Mouse (Mus musculus): ENCODE data around the gene Mgat5.

Mgat5 gene

DNA sequence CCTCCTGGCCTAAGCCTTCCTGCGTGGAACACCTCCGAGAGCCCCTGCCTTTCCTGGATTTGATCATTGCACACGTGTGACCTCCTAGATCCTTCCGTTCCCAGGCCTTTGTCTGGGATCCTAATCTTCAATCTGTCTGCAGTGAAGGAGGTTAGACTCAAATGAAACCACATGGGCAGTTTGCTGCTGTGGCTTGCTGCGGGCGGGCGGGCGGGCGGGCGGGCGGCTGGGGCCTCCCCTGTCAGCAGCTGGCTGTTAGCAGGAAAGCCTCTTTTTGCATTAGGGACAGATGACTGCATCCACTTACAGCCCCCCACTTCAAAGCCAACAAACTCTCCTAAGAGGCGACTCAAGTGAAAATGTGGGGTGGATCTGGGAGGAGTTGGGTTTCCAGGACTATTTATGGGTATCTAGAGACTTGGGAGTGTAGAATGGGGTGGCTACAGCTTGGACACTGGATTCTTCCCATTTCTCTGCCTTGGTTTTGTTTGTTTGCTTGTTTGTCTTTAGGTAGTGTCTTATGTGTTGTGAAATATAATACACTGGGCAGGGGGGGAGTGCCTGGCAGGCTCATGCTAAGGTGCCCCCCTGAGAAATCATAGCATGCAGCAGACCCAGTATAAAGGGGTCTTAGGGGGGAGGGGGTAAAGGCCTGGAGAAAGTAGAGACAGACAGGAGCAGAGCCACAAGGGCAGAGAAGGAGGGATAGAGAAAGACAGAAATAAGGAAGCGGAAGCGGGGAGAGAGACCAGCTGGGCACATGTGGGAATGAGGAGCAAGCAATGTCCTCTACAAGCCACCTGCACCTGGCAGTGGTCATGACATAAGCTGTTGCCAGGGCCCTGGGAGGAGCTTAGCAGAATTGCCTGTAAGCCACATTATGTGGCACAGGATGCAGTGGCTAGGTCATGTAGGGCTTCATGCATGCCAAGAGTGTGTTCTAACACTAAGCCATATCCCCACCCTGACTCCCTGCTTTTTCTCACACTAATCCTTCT is 238.4 kb downstream of the Mgat5 start:
- DNase-seq: no peak

DNA sequence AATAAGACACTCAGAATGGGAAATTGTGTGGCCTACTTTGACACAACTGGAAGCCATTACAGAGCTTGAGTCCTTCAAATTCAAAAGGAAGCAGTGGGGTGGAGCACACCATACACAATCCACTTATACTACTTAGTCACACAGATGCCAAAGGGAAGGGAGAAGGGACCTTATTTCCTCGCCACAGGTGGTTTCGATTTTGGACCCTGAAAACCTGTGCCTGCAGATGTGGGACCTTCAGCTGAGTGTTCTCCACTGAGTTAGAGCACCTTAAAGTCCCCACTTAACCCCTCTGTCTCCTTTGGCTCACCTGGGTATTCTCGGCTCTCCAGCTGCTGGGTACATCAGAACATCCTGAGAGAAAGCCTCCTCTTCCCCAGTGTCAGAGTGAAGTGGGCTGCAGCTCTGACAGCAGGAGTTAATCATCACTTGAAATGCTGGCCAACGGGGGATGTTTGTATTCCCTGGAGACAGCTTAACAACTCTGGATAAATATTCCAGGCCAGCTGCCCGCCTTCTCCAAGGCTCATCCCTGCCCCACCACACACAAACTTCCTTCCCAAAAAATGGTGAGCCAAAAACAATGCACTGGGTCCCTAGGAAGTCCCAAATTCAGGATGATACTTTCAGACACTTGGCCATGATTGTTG is 240.1 kb downstream of the Mgat5 start:
- no peak for DNase-seq

DNA sequence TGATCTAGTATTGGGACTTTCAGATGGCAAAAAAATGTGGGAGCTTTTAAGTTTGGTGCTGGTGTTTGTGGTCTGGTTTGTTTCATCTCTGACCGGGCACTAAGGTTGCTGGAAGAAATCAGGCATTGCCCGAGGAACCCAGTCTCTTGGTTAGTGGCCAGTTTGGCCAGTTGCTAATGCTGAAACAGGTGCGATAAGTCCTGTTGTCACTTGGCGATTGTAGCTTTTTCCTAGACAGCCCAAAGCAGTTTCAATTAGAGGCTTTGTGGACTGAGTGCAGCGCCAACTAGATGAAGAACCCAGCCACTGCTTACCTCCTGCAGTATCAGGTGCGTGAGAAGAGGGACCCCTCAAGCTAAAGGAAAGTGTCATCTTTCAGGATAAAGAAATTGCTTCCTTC is 248.6 kb downstream of the Mgat5 start:
- no peak for DNase-seq

DNA sequence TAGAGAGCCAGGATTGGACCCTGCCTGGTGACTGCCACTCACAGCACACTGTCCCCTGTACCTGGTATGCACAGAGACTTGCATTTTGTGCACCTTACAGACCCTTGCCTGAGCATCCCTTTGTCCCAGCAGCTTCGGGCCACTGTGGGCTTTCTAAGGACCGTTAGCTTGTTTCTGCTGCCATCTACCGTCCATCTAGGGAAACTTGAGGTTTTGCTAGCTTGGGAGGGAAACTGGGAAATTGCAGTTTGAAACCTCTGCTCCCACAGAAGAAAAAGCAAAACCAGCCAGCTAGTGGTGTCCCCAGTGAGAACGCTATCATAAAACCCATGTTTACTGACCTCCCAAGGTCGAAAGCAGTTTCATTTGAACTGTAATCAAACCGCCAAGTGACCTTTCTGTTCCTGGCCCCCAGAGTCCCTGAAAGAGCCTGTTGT is 254.2 kb downstream of the Mgat5 start:
- peak; percentile 59 for DNase-seq

DNA sequence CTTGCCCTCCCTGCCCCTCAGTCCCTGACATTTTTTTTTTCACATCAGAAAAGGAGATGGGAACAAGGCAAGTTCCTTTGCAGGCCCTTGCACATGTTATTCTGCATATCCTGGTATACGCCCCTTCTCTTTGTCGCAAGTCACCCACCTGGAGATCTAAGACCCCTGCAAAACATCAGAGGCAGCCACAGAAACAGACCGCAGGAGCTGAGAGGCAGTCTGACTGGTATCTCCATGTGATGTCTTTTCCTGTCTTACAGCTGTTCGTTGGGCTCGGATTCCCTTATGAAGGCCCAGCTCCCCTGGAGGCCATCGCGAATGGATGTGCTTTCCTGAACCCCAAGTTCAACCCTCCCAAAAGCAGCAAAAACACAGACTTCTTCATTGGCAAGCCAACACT is 254.8 kb downstream of the Mgat5 start:
- no peak for DNase-seq

DNA sequence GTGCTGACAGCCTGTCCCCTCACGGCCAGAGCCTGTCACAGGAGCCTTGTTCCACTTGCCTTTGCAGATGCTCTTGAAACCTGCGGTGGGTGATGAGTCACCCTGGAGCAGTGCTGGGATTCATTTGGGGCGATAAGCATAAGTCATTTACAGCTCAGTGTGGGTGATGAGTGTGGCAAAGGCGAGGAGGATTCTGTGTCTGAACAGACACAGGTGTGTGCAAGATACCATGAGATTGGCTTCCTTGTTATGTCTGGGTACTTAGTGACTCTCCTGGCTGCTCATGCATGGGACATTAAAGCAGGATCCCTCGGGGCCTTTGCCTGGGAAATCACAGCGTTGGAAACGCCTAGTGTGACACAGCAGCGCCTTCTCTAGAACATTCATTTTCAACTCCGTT is 256.2 kb downstream of the Mgat5 start:
- DNase-seq: no peak

DNA sequence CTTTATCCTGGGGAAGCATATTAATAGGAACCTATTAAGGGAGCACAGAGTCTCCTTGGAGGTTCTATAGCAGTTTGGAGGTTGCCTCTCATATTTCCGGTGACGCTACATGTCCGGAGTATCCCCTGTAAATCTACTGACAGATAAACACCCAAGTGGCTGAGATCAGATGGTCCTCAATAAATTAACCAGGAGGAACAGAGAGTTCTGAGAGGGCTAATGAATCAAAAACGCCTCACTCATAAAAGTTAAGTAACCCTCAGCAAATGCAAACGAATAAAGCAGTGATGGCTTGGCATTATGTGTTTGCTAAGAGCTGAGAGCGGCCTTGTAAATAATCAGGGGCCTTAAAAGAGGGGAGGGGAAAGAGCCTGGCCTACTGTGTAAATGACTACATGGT is 259.2 kb downstream of the Mgat5 start:
- no peak for DNase-seq

DNA sequence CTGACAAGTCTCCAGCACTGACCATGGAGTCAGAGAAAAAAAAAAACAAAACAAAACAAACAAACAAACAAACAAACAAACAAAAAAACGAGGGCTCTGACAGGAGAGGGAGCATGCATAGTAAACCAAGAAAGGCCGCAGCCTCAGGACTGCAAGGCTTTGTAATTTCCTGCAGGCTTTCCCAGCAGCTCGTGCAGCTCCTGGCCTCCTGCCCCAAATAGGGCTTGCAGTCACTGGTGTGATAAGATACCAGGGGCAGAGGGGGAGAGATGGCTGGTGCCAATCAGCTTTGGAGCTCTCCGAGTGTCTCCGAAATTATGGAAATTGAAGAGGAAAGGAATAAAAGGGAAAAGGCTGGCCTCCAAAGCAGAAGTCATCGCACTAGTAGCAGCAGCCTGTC is 260.5 kb downstream of the Mgat5 start:
- no peak for DNase-seq

DNA sequence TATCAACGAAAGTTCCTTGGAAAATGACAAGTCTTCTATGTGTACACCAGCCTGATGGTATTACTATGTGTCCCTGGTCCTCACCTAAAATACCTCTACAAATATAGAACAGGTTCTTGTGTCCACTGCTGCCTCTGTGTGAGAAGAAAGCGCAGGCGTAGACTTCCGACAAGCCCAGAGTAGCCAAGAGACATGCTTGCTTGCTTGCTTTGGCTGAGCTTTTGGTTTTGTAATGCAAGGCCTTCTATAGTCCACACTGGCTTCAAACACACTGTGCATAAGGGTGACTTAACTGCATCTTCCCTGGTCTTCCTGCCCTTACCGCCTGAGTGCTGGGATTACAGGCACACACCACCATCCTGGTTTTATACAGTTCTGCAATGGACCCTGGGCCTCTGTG is 262.4 kb downstream of the Mgat5 start:
- no peak for DNase-seq

DNA sequence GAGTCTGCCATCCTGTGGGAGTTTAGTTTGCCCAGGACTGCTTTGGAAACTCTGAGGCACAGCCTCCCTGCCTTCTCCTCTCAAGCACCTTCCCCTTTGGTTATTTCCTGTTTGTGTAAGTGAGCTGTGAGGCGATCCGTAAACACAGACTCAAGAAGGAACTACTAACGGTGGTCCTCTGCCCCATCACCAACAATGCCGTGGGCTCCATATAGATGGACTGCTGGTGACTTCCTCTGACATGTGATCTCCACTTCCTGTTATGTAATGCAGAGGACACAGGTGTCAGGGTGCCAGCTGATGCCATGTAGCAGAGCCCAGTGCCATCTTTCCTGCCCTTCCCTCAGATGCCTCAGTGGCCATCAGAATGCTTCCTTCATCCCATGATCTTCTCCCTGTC is 265.4 kb downstream of the Mgat5 start:
- DNase-seq: no peak

DNA sequence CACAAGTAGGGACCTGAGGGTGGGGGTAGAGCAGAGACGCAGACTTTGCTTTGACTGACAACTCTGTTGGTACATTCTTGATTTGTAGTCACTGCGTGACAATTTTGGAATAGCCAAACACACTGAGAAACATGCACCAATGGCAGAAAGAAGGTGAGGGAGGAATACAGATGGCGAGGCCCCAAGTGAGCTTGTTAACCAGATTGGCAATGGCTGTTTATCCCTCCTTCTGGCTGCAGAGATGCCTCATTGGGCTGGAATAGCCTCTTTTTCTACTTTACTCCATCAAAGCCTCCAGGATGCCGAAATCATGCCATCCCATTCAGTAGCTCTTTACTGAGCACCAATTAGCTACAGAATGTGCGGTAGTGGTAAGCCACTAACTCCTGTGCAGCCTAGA is 270.9 kb downstream of the Mgat5 start:
- DNase-seq: no peak

DNA sequence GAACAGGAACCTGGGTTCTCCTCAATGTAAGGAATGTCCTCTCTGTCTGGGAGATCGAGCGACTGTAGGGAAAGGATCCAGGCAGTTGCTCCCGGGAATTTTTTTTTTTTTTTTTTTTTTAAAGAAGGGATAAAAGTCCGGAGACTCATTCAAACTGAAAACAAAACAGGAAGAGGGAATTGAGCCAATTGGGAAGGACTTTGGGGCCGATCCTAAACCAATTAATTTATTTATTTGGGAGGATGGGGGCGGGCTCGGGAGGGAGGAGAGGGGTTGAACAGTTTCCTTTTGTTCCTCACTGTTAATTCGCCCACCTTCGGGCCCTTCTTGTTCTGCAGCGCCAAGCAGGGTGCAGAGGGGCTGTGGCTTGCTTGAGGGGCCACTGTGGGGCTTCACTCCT is 278.1 kb downstream of the Mgat5 start:
- DNase-seq: no peak

DNA sequence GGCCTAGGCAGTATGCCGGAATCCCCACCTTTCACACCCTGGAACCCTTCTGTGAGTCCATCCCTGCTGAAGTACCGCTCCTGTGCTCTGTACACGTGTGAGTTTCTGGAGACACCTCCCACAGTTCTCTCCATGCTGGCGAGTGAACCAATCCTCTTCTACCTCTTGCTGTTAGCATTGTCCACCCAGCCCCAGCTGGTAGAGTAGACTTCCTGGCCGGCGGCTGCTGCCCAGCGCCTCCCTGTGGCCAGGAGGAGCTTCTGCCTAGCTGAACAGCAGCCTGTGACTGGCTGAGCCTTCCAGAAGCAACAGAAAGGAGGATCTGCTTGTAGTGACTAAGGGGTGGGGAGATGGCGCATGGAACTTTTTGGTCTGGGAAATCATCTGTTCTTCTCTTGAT is 279.4 kb downstream of the Mgat5 start:
- DNase-seq: no peak

DNA sequence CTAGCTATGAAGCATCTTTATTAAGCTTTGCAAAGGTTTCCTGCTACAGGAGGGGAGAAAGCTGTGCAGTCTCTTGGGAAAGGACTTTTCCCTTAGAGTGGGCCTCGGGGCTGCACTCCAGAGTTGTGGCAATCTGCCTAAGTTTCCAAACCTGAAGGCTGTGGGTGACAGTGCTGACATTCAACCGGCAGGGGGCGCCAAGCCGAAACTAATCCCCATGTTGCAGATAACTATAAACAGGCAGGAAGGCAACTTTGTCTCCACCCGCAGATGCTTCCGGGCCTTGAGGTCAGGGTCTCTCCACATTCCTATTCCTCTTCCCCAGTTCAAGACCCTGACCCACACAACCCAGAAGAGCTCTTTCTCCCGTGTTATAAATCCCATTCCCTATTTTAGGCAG is 280.0 kb downstream of the Mgat5 start:
- DNase-seq: peak; percentile 61

DNA sequence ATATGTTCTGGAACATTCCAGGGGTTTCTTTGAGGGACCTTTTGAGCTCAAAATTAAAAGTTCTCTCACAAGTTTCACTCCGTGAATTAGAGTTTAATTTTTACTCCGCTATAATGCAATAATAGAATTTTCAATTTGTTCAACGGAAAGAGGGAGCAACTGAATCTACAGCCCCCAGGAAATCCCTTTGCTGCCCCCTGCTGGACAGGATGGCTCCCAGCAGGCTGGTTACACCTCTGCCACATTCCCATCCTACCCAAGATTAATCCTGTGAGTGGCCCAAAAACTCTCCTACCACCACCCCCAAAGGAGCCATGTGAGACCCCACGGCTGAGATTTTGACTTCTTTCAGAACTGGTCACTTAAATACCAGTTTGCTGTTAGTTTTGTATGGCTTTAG is 282.3 kb downstream of the Mgat5 start:
- DNase-seq: no peak

DNA sequence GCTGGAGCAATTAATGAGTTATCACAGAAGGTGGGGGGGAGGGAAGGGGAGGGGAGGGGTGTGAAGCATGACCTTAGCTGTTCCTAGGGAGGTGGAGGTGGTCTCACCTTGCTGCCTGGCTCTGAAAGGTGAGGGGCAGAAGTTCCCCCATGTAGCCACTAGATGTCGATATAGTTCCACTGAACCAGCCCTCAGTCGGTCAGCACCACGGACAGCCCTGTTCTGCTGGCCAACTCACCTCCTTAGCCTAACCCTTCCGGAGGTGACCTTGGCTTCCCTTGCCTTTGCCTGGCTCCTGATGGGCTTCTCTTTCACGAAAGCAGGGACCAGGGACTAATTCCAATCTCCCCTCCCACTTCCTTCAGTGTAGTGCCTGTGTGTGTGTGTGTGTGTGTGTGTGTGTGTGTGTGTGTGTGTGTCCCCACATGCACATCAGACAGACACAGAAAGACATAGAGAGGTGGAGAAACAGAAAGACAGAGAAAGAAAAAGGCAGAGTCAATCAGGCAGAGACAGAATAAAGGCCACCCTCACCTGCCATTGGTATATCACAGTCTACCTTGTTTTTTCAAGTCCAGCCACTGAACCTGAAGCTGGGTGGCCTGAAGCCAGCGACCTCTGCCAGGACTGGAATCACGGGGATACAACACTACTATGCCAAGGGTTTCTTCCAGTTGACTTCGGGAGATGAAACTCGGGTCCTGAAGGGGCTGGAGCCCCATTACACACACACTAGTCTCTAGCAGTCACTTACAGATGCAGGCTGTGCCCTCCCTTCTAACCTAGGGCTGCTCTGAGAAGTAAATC is 292.1 kb downstream of the Mgat5 start:
- peak; percentile 77 for DNase-seq

DNA sequence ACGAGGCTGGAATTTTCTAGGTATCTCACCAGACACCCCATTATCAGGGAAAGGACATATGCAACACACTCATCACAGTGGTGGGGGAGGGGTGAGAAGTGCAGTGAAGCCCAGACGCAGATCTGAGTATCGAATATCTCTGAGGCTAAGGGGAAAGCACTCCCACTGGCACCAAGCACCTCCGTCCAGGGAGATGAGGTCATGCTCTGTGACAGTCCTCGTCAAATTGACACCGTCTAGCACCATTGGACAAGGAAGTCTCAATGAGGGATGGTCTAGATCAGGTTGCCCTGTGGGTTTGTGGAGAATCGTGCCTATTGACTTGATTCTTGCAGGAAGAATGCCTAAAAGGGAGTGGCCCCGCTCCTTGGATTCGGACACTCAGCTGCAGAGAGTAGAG is 293.9 kb downstream of the Mgat5 start:
- no peak for DNase-seq

DNA sequence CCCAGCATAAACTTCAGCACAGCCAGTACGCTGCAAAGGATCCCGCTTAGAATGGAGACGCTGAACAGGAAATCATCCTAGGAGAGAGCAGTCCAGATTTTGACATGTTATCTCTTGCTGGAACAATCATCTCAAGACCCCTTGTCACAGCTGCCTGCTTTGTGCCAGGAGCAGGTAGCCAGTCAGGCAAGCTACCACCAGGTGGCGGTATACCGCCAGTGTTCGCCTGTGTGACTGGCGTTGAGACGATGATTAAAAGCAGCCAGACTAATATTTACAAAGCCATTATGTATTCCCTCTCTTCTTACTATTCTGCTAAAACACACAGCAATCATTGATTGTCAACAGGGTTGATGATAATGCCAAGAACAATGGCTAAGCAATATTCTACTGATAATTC is 295.4 kb downstream of the Mgat5 start:
- DNase-seq: peak; percentile 87

DNA sequence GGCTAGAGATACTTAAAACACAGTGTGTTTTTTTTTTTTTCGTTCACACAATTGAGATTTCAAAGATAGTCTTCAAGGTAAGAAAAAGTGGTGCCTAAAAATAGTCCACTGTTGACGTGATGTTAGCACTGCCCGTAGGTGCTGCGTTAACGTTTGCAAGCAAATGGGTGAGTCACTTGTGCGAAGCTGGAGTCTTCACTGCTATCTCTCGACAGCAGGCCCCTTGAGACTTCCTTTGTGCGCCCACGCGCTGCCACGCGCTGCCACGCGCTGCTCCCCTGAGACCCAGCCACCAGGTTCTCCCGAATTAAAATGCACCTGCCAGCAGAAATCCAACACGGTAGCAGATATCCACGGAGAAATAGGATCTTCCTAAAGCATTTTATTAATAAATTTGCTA is 295.9 kb downstream of the Mgat5 start:
- DNase-seq: no peak

DNA sequence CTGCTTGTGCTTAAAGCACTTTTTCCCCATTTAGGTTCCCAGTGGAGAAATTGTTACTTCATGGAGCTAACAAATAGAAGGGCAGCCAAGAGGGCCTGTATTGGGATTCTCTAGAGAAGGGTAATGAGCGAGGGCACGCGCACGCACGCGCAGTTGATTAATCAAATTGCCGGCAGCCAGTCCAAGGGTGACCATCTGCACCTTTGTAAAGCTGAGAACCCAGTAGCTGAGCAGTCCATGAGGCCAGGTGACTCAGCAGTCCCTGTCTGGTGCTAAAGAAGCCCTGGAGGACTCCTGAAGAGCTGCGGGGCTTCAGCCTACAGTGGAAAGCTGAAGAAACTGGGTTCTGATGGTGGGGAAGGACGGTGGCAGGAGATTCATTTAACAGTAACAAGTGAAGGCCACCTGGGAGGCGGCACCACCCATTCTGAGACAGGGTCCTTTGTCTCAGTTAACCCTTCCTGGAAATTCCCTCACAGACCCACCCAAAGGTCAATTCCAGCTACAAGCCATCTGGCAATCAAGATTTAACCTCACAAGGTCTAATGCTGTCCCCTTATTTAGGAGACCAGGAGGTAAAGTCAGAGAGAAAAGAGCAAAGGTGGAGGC is 302.3 kb downstream of the Mgat5 start:
- peak; percentile 66 for DNase-seq

DNA sequence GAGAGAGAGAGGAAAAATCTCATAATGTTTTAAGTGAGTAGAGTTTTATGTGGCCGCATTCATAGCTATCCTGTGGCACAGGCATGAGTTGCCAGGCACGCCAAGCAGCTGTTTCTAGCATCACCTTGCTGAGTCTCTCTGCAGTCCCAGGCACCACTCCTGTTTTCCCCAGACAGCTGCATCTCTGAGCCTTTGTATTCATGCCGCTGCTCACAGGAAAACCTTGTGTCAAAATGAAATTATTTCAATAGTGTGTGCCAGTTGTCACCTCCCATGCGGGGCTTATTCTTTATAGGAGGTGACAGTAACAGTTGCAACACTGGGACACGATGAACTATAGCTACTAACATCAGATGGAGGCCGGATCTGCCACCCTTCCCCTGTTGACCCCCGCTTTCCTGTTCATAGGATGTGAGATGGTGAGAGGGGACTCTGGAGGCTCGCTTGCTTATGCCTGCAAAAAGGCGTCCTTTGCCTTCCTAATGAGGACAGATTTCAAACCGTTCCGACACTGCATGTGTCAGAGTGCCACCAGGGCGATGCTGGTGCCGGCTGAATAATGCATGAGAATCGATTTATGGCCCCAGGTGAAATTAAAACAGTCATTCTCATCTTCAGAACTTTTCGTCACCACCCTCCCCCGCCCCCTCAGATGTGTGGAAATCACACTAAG is 303.4 kb downstream of the Mgat5 start:
- no peak for DNase-seq

DNA sequence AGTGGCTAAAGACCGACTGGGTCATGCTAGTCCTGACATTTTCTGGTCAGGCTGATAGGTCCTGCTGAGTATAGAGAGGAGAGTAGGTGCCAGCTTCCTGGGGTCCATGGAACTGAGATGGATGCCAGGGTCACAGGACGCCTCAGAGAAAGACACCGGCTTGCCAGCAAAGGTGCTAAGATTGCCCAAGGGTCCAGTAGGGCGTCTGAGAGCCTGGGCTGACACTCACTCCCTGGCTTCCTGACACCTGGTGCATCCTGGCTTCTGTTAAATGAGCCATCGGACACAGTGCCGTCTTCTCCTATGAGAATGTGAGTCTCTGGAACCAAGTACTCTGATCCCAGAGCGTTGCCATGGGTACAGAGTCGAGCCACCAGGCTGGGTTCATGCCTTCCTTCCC is 304.1 kb downstream of the Mgat5 start:
- DNase-seq: peak; percentile 61
